Mouse (Mus musculus): ENCODE results near the gene Gfer.

DNA sequence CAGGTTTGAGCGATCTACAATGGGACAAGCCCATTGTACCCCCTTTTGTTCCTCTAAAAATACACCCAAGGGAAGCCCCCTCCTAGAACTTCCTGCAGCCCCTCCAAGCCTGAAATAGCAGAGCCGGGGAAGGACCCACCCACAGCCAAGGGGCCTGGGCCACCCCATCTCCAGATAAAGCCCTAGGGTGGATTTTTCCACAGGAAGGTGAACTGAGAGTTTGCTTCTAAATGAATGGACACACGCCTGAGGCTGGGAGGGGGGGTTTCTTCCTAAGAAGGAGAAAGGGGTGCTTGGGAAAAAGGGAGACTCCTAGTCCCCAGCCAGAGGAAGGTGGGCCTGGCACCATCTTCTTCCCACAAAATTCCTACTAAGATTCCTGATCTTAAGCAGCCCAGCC, 50.0 kb downstream of the Gfer start:
- TF ChIP-seq CTCF (IDR thresholded peaks at IDR 0.05; ENCODE audit: low read depth) (no peak), EP300 (optimal IDR thresholded peaks at IDR 0.05) (no peak)

Data from stomach, postnatal 0 days (tissue).